Mouse (Mus musculus) limb, embryonic 11.5 days (tissue): ENCODE results near the gene Cnot1. TPM values are rescaled to one million over a fixed set of nuclear protein-coding genes. Genes with fewer than 3 reads are reported as not detected.
"Not testable (repeated sequence)": the region's sequence is repeated elsewhere in the genome, so short reads cannot be mapped to it uniquely, and the experiment has no call there.

Source experiments
- ATAC-seq: fragments of 200-750 bp; cut with Nextera tagmentation; 2 replicates; pipeline ENCODE4 v1.8.0; 2017; ENCODE audit warnings: low read depth; ENCODE audit not compliant: insufficient number of reproducible peaks, low FRiP score, low TSS enrichment
- DNase-seq: peaks from one replicate; pipeline ENCODE4 v3.0.0-alpha.2; 2015; ENCODE audit warnings: low spot score
- H3K27ac ChIP-seq: fragments of 300-500 bp; sonication (generic); replicated peaks from 2 replicates; pipeline ENCODE4 v1.5.1; 2014; ENCODE audit warnings: low read depth, mild to moderate bottlenecking, low read length
- H3K27me3 ChIP-seq: fragments of 300-500 bp; sonication (generic); 2 replicates; pipeline ENCODE4 v1.6.1; 2014; ENCODE audit warnings: mild to moderate bottlenecking, low read length, mixed read lengths; ENCODE audit not compliant: control insufficient read depth, insufficient read depth
- H3K36me3 ChIP-seq: fragments of 300-500 bp; sonication (generic); 2 replicates; pipeline ENCODE4 v1.6.1; 2014; ENCODE audit warnings: mild to moderate bottlenecking, low read length, moderate library complexity, mixed read lengths; ENCODE audit not compliant: control insufficient read depth, insufficient read depth
- H3K4me1 ChIP-seq: fragments of 300-500 bp; sonication (generic); 2 replicates; pipeline ENCODE4 v1.6.1; 2014; ENCODE audit warnings: low read length, mixed read lengths; ENCODE audit not compliant: control insufficient read depth, insufficient read depth
- H3K4me2 ChIP-seq: fragments of 300-500 bp; sonication (generic); 2 replicates; pipeline ENCODE4 v1.6.1; 2014; ENCODE audit warnings: low read depth, mild to moderate bottlenecking, moderate library complexity; ENCODE audit not compliant: severe bottlenecking
- H3K4me3 ChIP-seq: fragments of 300-500 bp; sonication (generic); 2 replicates; pipeline ENCODE4 v1.5.1; 2014; ENCODE audit warnings: low read depth, low read length
- H3K9ac ChIP-seq: fragments of 300-500 bp; sonication (generic); 2 replicates; pipeline ENCODE4 v1.6.1; 2014; ENCODE audit warnings: mild to moderate bottlenecking, low read length
- H3K9me3 ChIP-seq: fragments of 300-500 bp; sonication (generic); 2 replicates; pipeline ENCODE4 v1.6.1; 2016; ENCODE audit warnings: low read length; ENCODE audit not compliant: control insufficient read depth
- WGBS: fragments of 180-500 bp; shearing (Covaris S2); extraction: QIAGEN DNeasy Blood & Tissue Kit; methylation state at CpG from one replicate; pipeline ENCODE4 v1.1.7; 2014; 5-methylcytosine and 5-hydroxymethylcytosine counted together
- polyA plus RNA-seq: library from polyadenylated mRNA; unstranded; fragments of >200 nt; fragmentation: Nextera tagmentation; extraction: Ambion mirVana; gene quantifications from 2 replicates; pipeline ENCODE4 v1.2.1, GENCODE M21; 2014

Gene Cnot1
- polyA plus RNA-seq, 1 experiment from 2014 or later, result 137 TPM

GRCm38 (mm10) chr8:95799117-95799516 lies 8.1 kb downstream of the Cnot1 start:
- Histone ChIP-seq H3K9ac (no peak overlapping the region), H3K4me3 (no peak overlapping the region), H3K4me2 (no peak overlapping the region), H3K27ac (no peak overlapping the region), H3K9me3 (no peaks in the 10 kb centered on the region), H3K4me1 (no peaks in the 10 kb centered on the region), H3K36me3 (peaks cover 5% of the 10 kb centered on the region; the same call in 1 of the 2 replicates), H3K27me3 (no peaks in the 10 kb centered on the region)
- DNase-seq (no peak), ATAC-seq (no peak)
- WGBS, result 95% methylated on average over 6 of the region's 6 CpGs

- not testable (repeated sequence) for H3K4me1 ChIP-seq, H3K27ac ChIP-seq, H3K9ac ChIP-seq, H3K9me3 ChIP-seq, H3K27me3 ChIP-seq, ATAC-seq, H3K36me3 ChIP-seq, H3K4me3 ChIP-seq, H3K4me2 ChIP-seq, DNase-seq
- WGBS, result 90% methylated on average over 5 of the region's 5 CpGs
Observed at GRCm38 (mm10) chr8:95795333-95796061, 11.8 kb downstream of the Cnot1 start.

- Histone ChIP-seq H3K4me2 (no peak overlapping the region), H3K4me1 (no peaks in the 10 kb centered on the region), H3K4me3 (no peak overlapping the region), H3K36me3 (peaks cover 32% of the 10 kb centered on the region), H3K9ac (no peak overlapping the region), H3K27me3 (no peaks in the 10 kb centered on the region), H3K9me3 (no peaks in the 10 kb centered on the region), H3K27ac (no peak overlapping the region)
- WGBS, result 97% methylated on average over 3 of the region's 4 CpGs
- ATAC-seq, result no peak
- no peak for DNase-seq
Observed at GRCm38 (mm10) chr8:95785591-95785990, 21.7 kb downstream of the Cnot1 start.

DNA sequence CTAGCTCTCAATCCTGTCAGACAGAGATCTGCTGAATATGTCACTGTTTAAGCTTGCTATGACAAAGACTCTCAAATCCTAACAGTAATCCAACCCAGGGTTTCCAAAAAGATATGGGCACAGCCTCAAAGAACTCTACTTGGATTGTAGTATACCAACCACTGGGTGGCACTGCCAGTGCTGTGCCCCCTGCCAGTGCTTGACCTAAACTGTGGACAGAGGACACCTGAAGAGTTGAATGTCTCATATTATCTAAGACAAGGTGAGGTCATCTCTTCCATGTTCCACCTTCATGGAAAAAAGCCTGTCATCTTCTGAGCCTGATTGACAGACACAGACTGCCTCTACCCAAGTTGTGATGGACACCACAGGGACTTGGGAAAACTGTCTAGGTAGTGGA lies 24.6 kb downstream of the Cnot1 start:
- DNase-seq (no peak), ATAC-seq (no peak)
- Histone ChIP-seq H3K27ac (no peak overlapping the region), H3K27me3 (no peaks in the 10 kb centered on the region), H3K9me3 (no peaks in the 10 kb centered on the region), H3K4me2 (no peak overlapping the region), H3K4me3 (no peak overlapping the region), H3K9ac (no peak overlapping the region), H3K36me3 (peaks cover 30% of the 10 kb centered on the region), H3K4me1 (no peaks in the 10 kb centered on the region)

DNA sequence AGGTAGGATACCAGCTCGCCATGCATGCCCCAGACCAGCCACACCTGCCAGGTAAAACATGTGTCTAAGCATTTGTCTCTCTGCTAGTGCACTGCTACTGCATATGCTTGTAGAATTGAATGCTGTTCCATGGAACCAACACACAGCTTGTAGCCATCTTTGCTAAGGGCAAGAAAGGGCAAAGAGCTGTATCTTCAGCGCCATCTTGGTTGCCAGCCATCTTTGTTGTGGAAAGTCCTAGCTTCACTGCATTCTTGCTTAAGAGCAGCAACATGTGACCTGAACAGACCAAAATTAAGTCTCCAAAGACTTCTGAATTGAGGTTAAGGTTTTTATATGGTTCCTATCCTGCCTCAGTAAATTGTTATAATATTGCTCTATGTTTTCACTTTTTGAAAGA lies 25.5 kb downstream of the Cnot1 start:
- no peaks in the 10 kb centered on the region for H3K4me1 ChIP-seq
- no peak overlapping the region for H3K4me2 ChIP-seq
- no peaks in the 10 kb centered on the region for H3K9me3 ChIP-seq
- H3K27me3 ChIP-seq, result no peaks in the 10 kb centered on the region
- peaks cover 25% of the 10 kb centered on the region for H3K36me3 ChIP-seq
- WGBS, result 97% methylated on average over 2 of the region's 2 CpGs
- H3K4me3 ChIP-seq, result no peak overlapping the region
- H3K9ac ChIP-seq, result no peak overlapping the region
- H3K27ac ChIP-seq, result no peak overlapping the region
- DNase-seq (no peak), ATAC-seq (no peak)

DNA sequence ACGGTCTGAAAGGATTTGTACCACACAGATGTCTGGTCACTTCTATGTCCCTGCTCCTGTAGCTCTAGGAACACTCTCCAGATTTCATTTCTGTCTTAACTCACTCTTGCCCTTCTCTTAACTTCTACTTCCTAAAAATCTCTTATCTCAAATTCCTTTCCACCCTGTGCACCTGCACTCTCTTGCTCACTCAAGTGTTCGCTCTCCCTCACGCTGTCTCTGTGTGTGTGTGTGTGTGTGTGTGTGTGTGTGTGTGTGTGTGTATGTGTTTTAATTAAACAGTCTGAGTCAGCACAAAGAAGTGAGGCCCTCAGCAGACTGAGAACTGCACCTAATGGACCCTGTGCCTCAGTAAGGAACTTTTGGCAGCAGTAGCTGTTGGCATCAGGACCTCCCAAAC lies 26.2 kb downstream of the Cnot1 start:
- Histone ChIP-seq H3K4me1 (no peaks in the 10 kb centered on the region), H3K27ac (no peak overlapping the region), H3K4me2 (no peak overlapping the region), H3K27me3 (no peaks in the 10 kb centered on the region), H3K9ac (no peak overlapping the region), H3K9me3 (no peaks in the 10 kb centered on the region), H3K4me3 (no peak overlapping the region), H3K36me3 (peaks cover 24% of the 10 kb centered on the region)
- WGBS, result 97% methylated on average over 3 of the region's 3 CpGs
- ATAC-seq (no peak), DNase-seq (no peak)

DNA sequence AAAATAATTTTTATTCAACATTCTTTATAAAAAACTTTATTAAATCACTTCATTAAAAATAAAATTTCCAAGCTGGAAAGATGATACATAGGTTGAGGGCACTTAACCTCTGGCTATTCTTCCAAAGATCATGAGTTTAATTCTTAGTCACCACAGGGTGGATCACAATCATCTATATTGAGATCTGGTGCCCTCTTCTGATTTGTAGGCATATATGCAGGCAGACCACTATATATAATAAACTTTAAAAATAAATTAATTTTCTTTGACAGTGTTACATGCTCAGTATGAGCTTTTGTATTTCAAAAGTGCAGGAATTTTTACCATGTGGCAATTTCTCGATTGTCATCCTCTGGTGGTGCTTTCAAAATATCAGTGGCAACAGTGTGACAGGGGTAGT lies 43.1 kb downstream of the Cnot1 start:
- Histone ChIP-seq H3K36me3 (peaks cover 29% of the 10 kb centered on the region), H3K9me3 (no peaks in the 10 kb centered on the region), H3K27me3 (no peaks in the 10 kb centered on the region), H3K4me2 (no peak overlapping the region), H3K27ac (no peak overlapping the region), H3K4me1 (no peaks in the 10 kb centered on the region), H3K4me3 (no peak overlapping the region), H3K9ac (no peak overlapping the region)
- 93% methylated on average over 1 of the region's 1 CpGs for WGBS
- ATAC-seq, result no peak
- no peak for DNase-seq

DNA sequence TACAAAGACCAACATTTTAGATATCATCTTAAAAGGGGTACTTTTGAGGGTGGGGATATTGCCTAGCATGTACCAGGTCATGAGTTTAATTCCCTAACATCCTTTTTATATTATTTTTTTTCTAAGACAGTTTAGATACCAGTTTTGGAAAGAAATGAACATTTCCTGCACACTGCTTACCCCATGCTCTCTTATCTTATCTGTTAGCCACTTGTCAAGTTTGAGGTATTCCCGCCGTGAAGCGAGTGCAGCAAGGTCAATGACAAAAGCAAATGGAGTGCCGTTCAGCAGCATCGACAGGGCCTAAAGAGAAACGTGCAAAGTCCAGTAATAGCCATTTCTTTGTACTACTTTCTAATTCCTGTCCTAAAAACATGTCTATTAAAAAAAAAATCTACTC lies 46.9 kb downstream of the Cnot1 start:
- Histone ChIP-seq H3K9ac (no peak overlapping the region), H3K27me3 (no peaks in the 10 kb centered on the region), H3K9me3 (no peaks in the 10 kb centered on the region), H3K4me2 (no peak overlapping the region), H3K36me3 (peaks cover 23% of the 10 kb centered on the region), H3K4me3 (no peak overlapping the region), H3K27ac (no peak overlapping the region), H3K4me1 (no peaks in the 10 kb centered on the region)
- no peak for DNase-seq
- ATAC-seq, result no peak
- 92% methylated on average over 6 of the region's 6 CpGs for WGBS

- no peaks in the 10 kb centered on the region for H3K9me3 ChIP-seq
- no peak overlapping the region for H3K27ac ChIP-seq
- H3K9ac ChIP-seq, result no peak overlapping the region
- no peak for ATAC-seq
- no peak overlapping the region for H3K4me3 ChIP-seq
- H3K4me2 ChIP-seq, result no peak overlapping the region
- H3K27me3 ChIP-seq, result no peaks in the 10 kb centered on the region
- peaks cover 36% of the 10 kb centered on the region for H3K36me3 ChIP-seq
- H3K4me1 ChIP-seq, result no peaks in the 10 kb centered on the region
- no peak for DNase-seq
- WGBS, result 97% methylated on average over 1 of the region's 1 CpGs
Observed at GRCm38 (mm10) chr8:95751924-95752323, 55.3 kb downstream of the Cnot1 start.
